Mouse (Mus musculus) A20 (cell line): Measurements from ENCODE around the gene Trio.

Source experiments
- DNase-seq: peaks from one replicate; pipeline ENCODE4 v3.0.0-alpha.2; 2011; ENCODE audit warnings: low read depth, low spot score

Gene Trio

DNA sequence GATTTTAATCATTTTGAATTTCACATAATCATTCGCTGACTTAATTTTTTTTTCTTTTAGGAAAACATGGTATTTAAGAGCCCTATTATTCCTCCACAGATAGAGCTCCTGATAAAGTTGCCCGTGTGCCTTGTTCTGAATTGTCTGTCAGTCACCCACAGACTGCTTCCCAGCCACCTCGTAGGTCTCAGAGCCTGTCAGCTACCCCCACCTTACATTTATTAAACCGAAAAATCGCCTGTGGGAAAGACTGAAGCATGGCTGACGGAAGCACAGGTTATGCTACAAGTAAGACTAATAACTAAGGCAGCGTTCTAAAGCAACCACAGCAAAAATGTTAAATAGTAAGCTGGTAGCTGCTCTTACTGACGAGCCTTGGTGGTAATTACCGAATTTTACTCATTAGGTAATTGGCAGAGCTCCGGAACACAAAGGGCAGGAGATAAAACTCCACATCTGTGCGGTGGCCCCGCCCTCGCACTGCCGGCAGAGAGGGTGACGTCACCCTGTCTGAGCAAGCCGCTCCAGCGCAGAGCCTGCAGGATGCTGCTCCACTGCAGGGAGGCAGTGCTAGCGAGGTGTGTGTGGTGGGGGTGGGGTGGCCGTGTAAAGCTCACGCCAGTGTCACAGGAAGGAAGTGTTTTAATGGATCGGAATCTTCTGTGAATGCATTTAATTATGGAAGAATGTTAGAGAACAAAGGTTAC lies 102.2 kb downstream of the Trio start:
- peak; percentile 48 for DNase-seq

DNA sequence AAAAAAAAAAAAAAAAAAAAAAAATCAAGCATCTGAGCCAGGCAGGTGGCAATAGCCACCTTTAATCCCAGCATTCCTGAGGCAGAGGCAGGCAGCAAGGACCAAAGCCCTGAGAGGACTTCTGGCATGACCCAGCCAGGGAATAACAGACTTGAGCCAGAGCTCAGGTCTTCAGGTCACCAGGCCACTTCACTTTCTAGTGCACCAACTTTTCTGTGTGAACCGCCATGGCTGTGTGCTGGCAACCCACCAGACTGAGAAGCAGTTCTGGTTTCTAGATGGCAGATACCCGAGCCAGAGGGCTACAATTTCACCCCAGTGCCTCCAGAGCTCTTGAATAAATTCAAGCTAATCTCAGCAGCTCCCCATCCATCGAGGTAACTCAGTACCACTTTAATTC lies 104.9 kb downstream of the Trio start:
- no peak for DNase-seq

DNA sequence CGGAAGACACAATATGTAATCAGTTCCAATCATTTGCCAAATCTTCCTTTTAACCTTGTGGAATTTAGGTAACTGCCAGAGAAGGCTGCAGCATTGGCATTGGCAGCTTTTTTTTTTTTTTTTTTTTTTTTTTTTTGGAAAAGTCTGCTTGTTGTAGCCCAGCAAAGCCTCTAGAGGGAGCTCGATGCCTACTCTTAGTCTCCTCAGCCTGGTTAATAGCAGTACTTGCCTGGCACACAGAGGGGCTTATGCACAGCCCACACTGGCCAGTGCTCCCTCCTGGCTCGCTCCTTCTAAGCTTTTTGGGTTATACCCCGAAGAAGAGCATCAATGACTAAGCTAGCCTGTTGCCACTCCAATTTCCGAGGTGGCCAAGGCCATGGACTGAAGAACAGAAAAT lies 106.1 kb downstream of the Trio start:
- DNase-seq = peak; percentile 53

DNA sequence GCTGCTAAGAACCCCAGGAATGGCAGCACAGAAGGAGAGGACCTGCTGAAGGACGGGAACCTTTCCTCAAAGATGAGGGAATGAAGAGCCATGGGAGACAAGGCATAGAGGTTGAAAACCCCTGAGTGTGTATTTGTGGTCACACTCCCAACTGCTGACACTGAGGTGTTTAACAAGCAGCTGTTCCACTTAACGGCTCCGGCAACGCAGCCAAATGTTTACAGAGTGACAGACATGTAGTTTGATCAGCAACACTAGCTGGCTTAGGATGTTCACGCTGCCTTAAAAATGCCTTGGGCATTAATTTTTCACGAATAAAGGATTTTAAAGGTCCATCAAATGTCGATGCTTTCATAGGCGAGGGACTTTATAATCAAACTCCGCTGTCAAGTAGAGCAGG lies 106.8 kb downstream of the Trio start:
- DNase-seq = no peak

DNA sequence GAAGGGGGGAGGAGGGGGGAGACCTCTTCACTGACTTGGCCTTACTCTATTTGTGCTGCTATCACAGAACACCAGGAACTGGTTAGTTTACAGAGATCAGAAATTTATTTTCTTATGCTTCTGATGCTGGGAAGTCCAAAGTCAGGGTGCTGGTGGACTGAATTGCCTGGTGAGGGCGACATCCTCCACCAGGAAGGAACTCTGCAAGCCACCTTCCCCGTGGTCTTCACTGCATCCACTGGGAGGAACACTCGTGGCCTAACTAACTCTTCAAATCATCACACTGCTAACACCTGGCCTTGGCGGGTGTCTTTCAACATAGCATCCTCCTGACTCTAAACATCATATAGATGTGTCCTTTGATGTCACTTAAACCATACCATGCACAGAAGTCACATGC lies 109.4 kb downstream of the Trio start:
- no peak for DNase-seq

DNA sequence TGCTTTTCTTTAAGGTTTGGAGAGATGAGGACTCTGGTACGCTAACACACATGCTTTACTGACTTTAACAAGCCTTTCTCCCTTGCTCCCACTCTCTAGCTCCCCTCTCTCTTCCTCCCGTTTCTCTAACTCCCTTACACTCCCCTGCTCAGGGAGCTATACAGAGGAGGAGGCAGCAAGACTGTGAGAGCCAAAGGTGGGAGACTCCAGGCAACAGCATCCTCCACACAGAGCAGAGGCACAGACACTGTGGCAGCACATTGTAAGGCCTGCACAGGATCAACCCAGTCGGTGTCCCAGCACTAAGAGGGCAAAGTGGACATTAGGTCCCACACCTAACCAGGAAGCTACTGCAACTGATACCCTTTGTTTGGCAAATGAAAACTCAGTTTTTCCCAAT lies 112.6 kb downstream of the Trio start:
- DNase-seq = no peak

DNA sequence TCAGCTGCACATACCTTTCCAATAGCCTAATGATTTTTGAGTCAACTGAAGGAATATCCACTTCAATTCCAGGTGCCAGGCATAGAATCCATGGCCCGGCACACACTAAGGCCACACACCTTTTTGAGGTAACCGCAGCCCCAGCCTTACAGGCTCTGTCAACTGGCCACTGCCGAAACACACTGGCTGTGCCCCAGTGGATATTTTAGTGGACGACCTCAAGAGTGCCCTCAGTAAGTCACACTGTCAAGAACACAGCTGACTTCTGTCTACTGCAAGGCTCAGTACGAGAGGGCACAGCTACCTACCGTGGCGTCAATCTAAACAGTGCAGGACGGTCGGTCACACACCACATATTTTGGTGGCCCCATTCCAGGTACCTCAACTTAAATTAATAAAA lies 114.5 kb downstream of the Trio start:
- no peak for DNase-seq

DNA sequence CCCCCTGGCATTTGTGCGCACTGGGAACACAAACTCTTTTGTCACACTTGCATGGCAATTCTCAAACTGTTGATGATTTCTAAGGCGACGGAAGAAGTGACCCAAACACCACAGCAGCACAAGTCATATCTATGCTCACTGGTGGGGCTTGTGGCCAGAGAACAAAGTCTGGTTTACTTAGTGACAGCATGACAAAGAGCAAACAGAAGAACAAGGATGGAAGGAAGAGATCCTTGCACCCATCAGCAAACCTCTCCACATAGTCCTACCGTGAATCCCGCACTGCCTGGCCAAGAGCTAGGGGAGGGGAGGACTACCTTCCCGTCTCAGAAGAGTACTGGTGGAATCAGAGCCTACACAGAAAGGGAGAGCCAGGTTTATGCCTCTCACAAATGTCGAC lies 115.5 kb downstream of the Trio start:
- no peak for DNase-seq

DNA sequence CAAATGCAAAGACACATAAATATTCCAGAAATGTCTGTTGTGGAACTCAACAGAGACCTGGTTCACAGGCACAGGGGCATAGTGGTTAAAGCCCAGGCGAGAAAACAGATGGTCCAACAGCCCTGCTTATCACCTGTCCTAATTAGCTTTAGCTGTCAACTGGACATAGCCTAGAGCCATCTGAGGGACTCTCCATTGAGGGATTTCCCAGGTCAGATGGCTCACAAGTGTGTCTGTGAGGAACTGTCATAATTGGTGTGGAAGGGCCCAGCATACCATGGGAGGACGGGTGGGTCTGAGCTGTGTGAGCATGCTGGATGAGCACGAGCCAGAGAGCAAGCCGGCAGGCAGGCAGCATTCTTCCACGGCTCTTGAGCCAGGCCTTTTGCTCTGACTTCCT lies 118.0 kb downstream of the Trio start:
- no peak for DNase-seq

DNA sequence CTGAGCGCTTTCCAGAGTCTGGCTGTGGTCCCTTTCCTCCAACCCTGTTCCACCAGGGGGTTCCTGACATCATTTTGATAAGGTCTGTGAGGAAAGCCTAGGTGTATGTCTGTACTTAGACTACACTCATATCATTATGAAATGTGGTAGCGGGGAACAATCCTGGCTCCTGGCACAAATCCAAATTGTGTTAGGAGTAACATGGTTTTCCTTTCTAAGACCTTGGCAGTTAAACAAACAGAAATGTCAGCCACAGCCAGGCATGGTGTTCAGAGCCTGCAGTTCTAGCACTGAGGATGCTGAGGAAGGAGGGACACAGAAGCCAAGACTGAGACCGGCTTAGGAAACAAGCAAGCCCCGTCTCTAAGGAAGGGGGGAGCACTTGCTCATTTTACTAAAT lies 119.2 kb downstream of the Trio start:
- no peak for DNase-seq

DNA sequence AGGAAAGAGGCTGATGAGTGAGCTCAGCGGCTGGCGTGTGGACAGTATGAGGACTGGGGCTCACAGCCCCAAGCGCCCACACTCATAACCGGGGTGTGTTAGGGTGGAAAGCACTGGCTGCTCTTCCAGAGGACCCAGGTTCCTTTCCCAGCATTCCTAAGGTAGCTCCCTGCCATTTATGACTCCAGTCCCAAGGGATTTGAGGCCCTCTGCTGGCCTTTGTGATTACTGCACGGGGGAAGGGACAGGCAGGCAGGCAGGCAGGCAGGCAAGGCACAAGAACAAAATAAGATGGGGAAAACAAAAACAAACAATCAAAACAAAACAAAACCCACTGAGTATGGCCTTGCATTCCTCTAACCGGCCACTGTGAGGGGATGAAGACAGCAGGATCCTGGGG lies 120.3 kb downstream of the Trio start:
- DNase-seq = no peak

DNA sequence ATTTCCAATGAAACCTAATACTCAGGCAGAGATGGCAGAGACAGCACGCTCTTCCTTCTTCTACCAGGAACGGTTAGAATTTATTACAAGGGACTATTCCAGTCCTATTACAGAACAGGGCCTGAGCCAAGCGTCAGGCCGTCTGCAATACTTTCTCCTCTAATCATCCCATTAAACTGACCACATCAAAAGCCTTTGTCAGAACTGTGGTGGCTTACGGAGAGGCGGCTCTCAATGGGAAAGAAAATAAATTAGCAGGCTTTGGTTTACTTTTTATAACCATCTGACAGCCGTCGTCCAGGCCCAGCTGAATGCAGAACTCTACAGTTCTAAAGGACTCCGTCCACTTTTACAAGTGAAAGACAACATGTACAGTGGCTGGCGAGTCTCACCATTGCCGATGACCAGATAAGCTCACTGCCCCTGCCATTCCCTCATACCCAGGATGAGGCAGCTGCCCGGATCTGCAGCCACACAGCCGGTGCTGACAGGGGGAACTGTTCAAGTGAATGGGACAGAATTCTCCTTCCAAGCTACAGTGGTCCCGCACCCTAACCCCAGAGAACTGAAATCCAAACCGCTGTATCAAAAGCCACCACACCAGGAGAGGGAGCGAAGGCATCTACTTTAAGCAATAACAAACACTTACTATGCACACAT lies 121.2 kb downstream of the Trio start:
- DNase-seq = no peak

DNA sequence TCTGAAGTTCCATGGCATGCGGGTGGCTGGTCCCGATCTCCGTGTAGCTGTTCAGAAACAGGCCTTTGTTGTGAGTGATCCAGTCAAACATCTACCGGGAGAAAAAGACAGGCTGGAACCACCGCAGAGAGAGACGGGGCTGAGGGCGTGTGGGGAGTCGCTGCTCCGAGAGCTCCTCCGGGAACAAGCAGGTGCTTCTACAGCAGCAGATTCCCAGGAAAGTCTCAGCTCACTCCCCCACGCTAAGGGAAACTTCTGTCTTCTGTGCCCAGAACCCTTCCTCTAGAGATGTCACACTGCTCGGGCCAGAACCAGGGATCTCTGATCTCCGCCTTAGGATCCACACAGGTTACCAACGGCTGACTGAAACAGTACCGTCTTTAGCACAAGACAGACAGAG lies 124.4 kb downstream of the Trio start:
- DNase-seq = no peak

DNA sequence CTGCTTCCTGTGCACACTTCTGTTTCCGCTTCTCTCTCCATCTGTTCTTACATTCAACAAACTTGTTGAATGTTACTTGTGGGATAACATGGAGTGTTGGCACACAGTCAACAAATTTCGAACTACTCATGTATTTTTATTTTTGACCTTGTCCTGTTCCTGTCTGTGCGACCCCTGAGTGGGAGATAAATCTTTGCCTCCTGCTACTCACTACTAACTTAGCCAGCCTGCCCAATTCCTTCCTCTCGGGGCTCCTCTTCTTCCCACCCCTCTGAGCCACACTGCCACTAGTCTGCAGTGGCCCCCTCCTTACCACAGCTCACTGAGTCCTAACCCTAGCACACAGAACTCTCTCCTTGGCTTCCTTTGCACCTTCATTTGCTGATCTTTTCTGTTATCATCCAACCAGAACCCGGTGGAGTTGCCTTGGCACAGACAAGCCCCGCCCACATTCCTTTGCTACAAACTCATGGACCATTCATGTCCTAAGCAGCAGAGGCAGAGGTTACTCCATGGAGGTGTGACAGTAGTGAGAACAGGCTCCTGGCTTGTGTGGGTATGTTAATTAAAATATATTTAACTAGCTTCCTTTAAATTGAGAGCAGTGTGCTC lies 126.7 kb downstream of the Trio start:
- no peak for DNase-seq

DNA sequence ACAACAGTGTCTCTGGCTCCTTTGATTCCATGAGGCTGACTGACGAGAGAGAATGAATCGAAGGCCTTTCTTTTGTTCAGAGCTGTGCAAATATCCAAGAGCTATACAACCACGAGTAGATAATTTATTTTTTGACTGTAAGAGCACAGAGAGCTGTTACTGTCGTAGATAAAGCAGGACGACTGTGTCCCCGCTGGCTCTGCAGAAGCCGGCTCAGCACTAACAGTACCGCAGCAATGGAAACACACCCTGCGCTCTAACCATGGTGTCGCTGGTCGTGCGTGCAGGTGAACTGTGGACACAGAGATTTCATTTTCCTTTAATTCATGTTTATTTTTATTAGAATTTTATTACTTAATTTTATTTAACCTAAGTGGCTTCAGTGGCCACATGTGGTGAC lies 131.5 kb downstream of the Trio start:
- DNase-seq = no peak

DNA sequence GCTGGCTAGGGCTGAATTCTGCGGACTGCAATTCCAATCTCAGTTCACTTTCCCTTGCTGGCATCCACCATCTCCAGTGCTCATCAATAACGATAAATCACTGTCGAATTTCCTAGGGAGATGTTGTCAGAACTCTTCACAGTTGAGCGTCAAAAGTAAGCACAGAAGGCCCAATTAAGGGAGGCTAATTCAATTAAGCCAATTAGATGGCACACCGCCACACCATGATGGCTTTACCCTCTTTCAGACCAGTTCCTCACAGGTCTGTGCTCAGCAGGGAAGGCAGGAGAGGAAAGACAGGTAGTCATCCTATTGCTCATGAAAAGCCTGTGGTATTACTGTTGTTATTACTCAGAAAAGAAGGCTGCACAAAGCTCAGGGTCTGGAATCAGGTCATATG lies 133.6 kb downstream of the Trio start:
- no peak for DNase-seq

DNA sequence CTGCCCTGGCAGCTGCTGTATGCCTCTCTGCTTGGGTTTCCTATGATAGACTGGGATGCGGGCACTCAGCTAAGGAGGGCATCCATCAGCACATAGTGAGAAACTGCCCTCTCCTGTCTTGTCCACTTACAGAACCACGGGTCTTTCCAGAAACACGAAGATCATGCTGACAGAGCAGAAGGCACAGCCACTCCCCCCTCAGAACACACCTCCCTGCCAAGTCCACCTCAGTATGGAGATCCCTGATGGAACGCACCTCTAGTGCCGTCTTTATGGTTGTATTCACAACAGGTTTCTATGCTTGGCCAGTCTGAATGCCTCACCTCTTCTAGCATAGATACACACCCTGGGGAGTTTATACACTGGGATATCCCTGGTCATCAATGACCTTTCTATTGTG lies 135.0 kb downstream of the Trio start:
- no peak for DNase-seq

DNA sequence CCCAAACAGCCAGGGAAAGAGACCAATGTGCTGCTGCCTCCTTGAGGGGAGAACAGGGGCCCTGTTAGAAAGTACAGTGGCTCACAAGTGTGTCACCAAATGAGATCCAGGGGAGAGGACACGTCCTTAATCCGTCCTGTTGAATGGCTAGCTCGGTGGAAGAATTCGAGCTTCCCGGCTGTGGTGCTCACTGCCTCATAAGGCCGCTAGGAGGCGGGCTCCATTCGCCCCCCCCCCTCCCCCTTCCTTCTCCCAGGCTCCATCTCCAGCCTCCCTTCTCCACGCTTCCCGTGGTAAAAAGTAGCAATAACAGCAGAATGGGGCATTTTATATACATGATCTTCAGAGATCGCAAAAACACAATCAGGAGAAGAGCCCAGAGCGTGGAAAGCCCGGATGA lies 137.5 kb downstream of the Trio start:
- no peak for DNase-seq

DNA sequence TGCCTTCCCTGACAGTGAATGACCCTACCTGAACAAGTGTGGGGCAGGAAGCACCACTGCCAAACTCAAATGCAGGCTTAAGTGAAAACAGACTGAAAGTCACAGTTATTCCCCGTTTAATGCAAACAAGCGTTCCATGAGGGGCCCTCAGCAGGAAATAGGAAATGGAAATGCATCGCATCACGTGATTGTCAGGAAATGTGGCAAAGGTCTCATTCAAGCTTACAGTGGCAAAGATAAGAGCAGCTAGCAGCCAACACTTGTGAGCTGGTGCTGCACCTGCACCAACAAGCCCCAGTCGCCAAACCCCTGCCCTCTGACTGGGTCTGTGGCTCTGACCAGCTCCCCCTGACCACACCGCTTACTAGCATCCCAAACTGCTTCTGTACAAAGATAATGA lies 138.7 kb downstream of the Trio start:
- no peak for DNase-seq

DNA sequence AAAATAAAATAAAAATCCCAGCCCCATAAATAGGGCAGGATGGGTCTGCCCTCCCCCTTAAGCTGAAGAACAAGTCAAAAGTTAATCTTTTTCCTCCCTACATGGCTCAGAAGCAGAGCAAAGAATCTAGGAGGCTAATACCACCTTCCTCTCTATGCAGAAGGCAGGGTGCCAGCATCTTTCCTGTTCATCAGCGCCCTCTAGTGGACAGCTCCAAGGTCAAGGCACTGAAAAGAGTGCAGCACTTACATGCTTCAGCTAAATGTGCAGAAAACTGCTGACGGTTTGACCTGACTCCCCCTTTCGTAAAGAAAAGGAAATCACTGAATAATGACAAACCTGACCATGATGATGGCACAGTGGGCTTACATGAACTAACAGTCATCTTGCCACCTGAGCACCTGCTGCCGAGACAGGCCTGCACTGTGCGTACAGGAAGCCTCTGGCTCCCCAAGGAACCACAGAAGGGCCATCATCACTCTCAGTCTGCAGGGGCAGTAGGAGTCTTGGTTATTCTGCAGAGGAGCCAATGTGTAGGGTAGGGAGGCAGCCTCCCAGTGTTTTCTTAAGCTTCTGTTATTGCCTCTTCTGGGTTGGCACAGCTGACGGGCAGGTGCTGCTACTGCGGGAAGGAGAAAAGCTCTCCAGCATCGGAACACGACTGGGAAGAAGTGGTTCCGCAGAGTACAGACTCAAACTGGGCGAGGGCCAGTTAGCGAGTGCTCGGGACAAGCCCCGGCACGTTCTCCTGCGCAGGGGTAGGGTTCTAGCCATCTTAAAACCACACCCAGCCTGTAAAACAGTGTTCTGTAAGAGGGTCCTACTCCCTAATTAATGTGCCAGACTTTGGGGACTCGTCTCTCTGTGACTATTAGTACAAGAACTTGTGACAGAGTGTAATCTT lies 141.0 kb downstream of the Trio start:
- peak; percentile 82 for DNase-seq

DNA sequence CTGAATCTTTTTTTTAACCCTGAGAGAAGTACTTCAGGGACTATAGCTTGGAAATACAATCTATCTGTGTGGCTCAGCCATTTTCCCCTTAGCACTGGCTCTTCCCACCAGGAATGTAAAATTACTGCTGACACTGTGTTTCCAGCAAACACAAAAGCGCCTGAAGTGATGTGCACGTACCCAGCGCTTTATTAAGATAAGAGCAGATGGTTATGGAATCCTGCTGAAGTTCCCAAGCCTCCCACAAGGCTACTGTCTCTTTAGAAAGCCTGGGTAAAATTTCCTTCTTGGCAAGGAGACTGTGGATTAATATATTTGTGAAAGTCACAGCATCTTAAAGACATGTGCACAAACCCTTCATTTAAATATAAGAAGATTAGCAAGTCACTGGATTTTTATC lies 141.8 kb downstream of the Trio start:
- DNase-seq = no peak

DNA sequence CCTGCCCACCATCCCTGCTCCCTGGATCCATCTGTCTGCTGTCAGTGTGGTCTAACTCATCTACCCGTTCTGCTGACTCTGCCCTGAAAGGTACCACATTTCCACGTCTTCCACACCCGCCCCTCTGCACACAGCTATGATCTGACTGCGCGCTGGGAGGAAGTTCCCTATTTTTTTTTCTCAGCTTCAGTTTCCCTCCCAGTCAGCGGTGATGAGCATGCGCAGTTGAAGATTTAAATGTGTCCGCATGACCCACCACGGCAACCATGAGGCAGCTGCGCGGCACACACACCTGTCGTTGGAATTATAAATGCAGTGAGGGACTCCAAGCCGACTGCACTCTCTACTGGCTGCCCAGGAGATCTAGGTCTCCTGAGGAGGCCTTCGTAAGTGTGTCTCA lies 142.8 kb downstream of the Trio start:
- DNase-seq = peak; percentile 90
